Mouse (Mus musculus) adrenal gland, adult 10 weeks (tissue): ENCODE results near the gene Atp6v1e1. TPM values are rescaled to one million over a fixed set of nuclear protein-coding genes. Genes with fewer than 3 reads are reported as not detected.

Source experiments
- polyA plus RNA-seq: library from polyadenylated mRNA; stranded (reverse); fragments of 350-450 nt; fragmentation: Illumina TruSeq; extraction: RNeasy Lipid Tissue Mini Kit (QIAGEN cat#74804); gene quantifications from one replicate; pipeline ENCODE4 v1.2.3, GENCODE M21; 2014; ENCODE audit warnings: low read depth, low replicate concordance

Atp6v1e1 gene
- 1,022 TPM for polyA plus RNA-seq

DNA sequence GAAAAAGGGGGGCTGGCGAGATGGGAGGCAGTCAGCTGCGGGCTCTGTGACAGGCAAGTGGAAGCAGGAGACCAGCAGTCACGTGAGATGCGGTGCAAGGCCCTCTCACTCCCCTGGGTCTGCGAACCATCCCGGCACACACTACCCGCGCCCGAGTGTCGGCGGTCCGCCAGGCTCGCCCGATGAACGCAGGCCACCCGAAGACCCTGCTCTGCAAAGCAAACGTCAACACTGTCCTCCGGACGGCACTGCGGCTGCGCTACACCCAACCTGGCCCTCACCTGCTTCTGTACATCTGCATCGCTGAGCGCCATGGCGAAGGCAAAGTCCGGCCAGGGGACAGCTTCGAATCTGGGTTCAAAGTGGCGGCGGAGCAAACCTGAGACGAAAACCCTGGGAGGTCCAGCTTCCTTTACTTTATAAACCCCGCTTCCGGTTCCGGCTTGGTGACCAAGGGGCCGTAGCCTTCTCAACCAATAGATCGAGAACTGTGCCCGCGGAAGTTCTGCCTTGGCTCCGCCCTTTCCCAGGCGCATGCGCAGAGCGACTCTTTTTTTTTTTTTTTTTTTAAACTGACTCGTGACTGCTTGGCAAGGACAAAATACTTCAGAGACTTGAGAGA is at the start of gene Atp6v1e1:
Gene Atp6v1e1, minus strand, starts transcription at position 487 of the 622 bp plus-strand sequence.

DNA sequence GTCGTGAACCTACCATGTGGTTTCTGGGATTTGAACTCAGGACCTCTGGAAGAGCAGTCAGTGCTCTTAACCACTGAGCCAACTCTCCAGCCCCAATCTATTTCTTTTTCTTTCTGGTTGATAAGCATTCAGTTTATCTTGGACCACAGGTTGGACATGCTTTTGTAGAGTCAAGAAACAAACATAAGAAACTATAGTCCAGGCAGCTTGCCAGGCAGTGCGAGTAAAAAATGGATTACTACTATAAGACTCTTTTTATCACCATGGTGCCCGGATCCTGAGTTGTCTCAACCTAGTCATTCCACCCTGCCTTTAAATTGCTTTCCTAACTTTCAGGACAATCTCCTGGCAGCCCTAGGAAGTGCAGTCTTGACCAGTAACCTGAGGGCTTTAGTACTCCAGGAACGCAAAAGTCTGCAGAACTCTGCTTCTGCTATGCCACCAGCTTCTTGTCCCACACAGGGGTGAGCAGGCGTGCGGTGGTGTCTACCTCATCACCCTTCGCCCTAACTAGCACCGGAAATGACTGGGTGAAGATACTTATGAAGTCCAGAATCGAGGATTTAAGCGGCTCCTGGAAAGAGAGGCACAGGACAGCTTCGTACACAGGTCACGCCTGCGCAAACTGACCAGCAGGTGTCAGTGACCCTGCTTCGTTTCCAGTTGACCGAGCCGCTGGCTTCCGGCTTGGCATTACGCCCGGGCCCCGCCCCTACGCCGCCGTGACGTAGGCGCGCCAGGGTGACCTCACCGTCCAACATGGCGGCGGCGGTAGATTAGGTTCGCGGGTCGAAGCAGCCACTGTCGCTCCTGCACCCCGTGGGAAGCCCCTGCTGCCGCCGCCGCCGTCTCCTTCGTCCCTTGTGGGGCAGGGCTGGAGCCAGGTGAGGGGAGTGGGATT is 13.1 kb upstream of the Atp6v1e1 start, which contains the start of gene Bcl2l13:
Gene Bcl2l13, plus strand, starts transcription at position 739 of the 901 bp plus-strand sequence.

DNA sequence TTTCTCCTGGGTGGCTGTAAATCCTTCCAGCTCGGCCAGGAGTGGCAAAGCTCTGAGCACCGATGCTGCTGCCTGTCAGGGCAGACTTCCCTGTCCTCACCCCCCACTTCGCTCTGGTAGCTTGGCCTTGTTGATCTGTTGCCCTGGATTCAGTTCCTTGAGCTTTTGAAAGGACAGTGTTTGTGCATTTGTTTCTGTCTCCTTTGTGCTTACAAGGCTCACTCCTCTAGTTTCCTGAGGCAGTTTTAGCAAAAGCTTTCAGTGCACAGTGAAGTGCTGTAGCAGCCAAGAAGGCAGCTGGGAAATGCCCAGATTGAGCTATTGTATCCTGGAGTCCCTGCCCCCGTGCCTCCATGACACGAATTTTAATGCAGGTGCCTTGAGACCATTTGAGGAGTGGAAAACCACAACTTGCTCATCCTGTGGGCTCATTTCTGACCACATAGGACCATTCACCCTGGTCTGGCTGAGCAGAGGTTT is 49.4 kb downstream of the Atp6v1e1 start, which contains the start of gene Slc25a18:
Gene Slc25a18, plus strand, starts transcription at position 430 of the 480 bp plus-strand sequence.

Other genes starting within 250 kb of the Atp6v1e1 start
- gene Cecr2, start 156.4 kb downstream of the Atp6v1e1 start, polyA plus RNA-seq = 3.6 TPM
- gene Slc25a18, start 49.2 kb downstream of the Atp6v1e1 start, polyA plus RNA-seq = not detected
- gene Bcl2l13, start 13.4 kb upstream of the Atp6v1e1 start, polyA plus RNA-seq = 18.4 TPM
- gene Bid, start 94.1 kb upstream of the Atp6v1e1 start, polyA plus RNA-seq = 3.4 TPM